Mouse (Mus musculus) thymus, adult 2 months (tissue): ENCODE measurements around the gene Zbtb6.

Experiments
- CTCF ChIP-seq: fragments of 200-500 bp; IDR thresholded peaks from 2 replicates; pipeline ENCODE4 v1.5.1; 2012; ENCODE audit warnings: mild to moderate bottlenecking, control low read depth, low read length, moderate library complexity, borderline replicate concordance; ENCODE audit not compliant: control insufficient read depth, poor library complexity, insufficient read depth; ENCODE audit errors: extremely low read depth
- POLR2A ChIP-seq: fragments of 200-500 bp; IDR thresholded peaks from 2 replicates; pipeline ENCODE4 v1.6.1; 2012; ENCODE audit warnings: mild to moderate bottlenecking, low read length, control low read depth, moderate library complexity; ENCODE audit not compliant: control insufficient read depth, poor library complexity, insufficient read depth; ENCODE audit errors: extremely low read depth

DNA sequence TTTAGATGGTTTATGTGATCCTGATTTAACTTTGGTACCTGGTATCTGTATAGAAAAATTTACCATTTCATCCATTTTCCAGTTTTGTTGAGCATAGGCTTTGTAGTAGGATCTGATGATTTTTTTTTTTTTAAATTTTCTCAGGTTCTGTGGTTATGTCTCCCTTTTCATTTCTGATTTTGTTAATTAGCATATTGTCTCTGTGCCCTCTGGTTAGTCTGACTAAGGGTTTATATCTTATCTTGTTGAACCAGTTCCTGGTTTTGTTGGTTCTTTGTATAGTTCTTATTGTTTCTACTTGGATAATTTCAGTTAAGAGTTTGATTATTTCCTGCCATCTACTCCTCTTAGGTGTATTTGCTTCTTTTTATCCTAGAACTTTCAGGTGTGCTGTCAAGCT is 36.6 kb upstream of the Zbtb6 start:
- TF ChIP-seq POLR2A (no peak), CTCF (no peak)
